Mouse (Mus musculus): ENCODE data around the gene Bcl3.
A peak's percentile ranks its signal among the peaks of the same experiment; 100 is the strongest.

Bcl3 gene

DNA sequence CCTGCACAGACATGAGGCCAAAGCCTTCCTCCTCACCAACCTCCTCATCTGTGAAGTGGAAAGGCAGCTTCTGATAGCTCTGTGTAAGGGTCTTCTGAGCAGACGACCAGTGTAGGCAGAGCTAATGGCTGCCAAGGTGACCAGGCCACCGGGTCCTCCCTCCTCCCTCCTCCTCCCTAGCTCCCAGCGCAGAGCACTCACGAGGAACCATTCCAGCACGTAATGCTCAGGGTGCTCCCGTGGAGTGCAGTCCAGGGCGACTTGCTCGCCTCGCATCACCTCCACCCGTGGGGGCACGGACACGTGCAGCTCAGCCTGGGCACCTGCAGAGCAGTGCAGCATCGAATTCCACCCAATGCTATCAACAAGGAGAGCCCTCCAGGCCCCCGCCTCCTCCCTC, 54.3 kb downstream of the Bcl3 start:
- peak; percentile 55 for DNase-seq

DNA sequence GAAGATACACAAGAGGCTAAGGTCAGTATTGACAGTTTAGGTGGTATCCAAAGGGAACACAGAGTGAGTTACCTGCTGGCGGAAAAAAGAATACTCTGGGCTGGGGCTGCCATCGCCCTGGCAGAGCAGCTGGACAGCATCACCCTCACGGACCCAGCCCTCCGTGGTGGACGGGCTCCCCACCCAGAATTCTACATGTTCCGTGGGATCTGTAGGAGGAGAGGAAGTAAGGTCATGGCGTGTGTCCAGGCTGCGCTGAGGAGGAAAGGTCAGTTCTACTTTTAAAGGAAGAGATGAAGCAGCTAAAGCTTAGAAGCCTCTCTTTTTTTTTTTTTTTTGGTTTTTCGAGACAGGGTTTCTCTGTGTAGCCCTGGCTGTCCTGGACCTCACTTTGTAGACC, 58.0 kb downstream of the Bcl3 start:
- DNase-seq: no peak

DNA sequence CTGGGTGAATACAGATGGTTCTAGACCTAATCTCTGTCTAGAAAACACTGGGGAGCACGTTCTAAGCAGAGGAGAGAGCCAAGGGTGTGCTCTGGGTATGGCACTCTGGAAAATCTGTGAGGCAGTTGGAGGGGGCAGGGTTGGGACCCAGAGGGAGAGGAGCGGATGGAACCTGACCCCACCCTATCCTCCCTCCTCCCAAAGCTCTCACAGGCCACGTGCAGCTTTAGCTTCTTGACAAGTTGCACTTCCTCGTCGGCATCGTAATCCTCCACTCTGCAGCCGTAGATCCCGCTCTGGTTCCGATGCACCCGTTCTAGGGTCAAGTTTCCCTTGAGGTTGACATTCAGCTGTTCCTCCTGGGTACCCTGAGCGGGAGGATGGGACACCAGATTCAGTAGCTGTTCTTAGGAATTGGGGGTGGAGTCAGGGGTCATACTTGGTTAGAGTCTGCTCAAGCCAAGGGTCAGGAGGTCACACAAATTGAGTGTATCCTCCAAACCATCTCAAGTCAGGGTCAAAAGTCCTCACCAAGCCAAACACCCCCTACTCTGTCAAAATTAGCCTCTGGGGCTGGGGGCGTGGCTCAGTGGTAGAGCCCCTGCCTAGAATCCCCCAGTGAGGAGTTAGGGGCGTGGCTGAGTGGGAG, 58.6 kb downstream of the Bcl3 start:
- peak; percentile 40 for DNase-seq

DNA sequence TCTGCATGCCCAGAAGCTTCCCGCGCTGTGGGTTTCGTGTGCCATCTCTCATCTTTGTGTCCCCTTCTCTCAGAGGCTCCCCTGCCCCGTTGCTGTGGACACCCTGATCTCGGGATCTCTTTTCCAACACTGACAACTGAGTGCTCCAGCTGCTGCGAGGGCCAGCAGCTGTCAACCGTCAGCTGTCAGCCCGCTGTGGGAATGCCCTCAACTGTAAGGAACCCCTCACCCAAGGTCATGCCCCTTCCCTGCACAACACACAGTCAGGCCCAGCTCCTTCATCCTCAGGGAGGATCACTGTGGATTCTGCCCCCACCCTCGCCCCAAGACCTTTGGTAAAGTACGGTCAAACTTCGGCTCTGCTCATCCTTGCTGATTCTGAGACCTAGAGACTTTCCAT, 60.3 kb downstream of the Bcl3 start:
- DNase-seq: no peak

DNA sequence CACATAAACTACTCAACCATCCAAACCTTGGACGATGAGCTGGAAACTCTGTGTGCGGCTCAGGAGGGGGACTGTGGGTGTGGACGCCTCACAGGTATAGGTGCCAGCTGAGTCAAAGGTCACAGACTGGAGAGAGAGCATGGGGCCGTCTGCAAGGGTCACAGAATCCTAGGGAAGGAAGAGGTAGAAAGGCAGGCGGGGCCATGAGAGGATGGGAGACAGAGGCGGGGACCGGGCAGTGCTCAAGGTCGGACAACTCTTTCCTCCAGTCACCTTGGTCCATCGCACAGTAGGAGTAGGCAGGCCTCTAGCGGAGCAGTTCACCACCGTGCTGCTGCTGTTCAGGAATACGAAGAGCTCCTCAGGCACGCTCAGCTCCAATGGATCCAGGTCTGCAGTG, 62.5 kb downstream of the Bcl3 start:
- peak; percentile 49 for DNase-seq

DNA sequence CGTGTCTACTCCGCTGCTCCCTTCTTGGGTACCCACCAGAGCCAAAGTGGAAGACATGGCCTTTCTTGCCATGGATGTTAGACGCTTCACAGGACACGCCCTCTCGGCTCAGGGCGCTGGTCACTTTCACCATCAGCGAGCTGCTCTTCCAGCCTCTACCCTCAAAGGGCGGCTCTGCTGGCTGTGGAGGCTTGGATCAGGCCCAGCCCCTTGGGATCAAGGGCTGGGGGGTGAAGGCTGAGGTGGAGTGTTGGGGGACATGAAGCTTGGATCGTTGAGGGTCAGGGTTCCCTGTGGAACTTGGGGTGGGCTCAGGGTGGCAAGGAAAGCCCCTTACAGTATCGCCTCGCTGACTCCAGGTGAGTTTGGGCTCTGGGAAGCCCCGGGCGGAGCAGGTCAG, 63.9 kb downstream of the Bcl3 start:
- no peak for DNase-seq
